Mouse (Mus musculus): ENCODE results near the gene Nckap1l.
"Not testable (repeated sequence)": the region's sequence is repeated elsewhere in the genome, so short reads cannot be mapped to it uniquely, and the experiment has no call there.

DNA sequence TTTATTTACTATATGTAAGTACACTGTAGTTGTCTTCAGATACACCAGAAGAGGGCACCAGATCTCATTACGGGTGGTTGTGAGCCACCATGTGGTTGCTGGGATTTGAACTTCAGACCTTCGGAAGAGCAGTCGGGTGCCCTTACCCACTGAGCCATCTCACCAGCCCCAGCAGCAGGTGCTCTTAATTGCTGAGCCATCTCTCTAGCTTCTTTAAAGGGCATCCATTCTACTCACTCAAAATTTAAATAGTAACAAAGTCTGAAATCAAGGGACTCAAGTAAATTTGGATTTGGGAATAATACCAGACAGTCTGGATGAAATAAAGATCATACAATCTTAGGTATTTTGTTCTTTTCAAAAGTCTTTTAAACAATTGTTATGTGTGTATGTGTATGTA lies 48.0 kb upstream of the Nckap1l start:
- TF ChIP-seq CTCF (conservative IDR thresholded peaks at IDR 0.05; ENCODE audit: low read length); NANOG (IDR thresholded peaks at IDR 0.05; ENCODE audit: borderline replicate concordance, low read length); POU5F1 (IDR thresholded peaks at IDR 0.05; ENCODE audit: borderline replicate concordance, low read length): not testable (repeated sequence)

All from E14TG2a.4 (cell line).